Mouse (Mus musculus) forebrain, embryonic 16.5 days (tissue): Measurements from ENCODE around the gene Cma2. TPM values are rescaled to one million over a fixed set of nuclear protein-coding genes. Genes with fewer than 3 reads are reported as not detected.

ENCODE experiments used
- ATAC-seq: fragments of 200-750 bp; cut with Nextera tagmentation; 2 replicates; pipeline ENCODE4 v1.8.0; 2017; ENCODE audit warnings: mild to moderate bottlenecking, moderate library complexity
- H3K27ac ChIP-seq: fragments of 300-500 bp; sonication (generic); 2 replicates; pipeline ENCODE4 v1.5.1; 2014; ENCODE audit warnings: low read length, control low read depth
- H3K27me3 ChIP-seq: fragments of 300-500 bp; sonication (generic); replicated peaks from 2 replicates; pipeline ENCODE4 v1.6.1; 2014; ENCODE audit warnings: low read length; ENCODE audit not compliant: control insufficient read depth, insufficient read depth
- H3K36me3 ChIP-seq: fragments of 300-500 bp; sonication (generic); 2 replicates; pipeline ENCODE4 v1.6.1; 2014; ENCODE audit not compliant: control insufficient read depth, insufficient read depth
- H3K4me1 ChIP-seq: fragments of 300-500 bp; sonication (generic); replicated peaks from 2 replicates; pipeline ENCODE4 v1.6.1; 2014; ENCODE audit warnings: low read length; ENCODE audit not compliant: control insufficient read depth, insufficient read depth
- H3K4me2 ChIP-seq: fragments of 300-500 bp; sonication (generic); 2 replicates; pipeline ENCODE4 v1.6.1; 2014; ENCODE audit warnings: mild to moderate bottlenecking, low read length, control low read depth
- H3K4me3 ChIP-seq: fragments of 300-500 bp; sonication (generic); replicated peaks from 2 replicates; pipeline ENCODE4 v1.5.1; 2014; ENCODE audit warnings: mild to moderate bottlenecking, low read length, control low read depth
- H3K9ac ChIP-seq: fragments of 300-500 bp; sonication (generic); replicated peaks from 2 replicates; pipeline ENCODE4 v1.6.1; 2014; ENCODE audit warnings: low read depth, low read length, control low read depth
- H3K9me3 ChIP-seq: fragments of 300-500 bp; sonication (generic); 2 replicates; pipeline ENCODE4 v1.6.1; 2016; ENCODE audit warnings: low read length; ENCODE audit not compliant: control insufficient read depth
- WGBS: fragments of 180-500 bp; shearing (Covaris S2); extraction: QIAGEN DNeasy Blood & Tissue Kit; methylation state at CpG from one replicate; pipeline ENCODE4 v1.1.7; 2014; 5-methylcytosine and 5-hydroxymethylcytosine counted together
- polyA plus RNA-seq: library from polyadenylated mRNA; unstranded; fragments of >200 nt; fragmentation: Nextera tagmentation; extraction: Ambion mirVana; gene quantifications from 2 replicates; pipeline ENCODE4 v1.2.1, GENCODE M21; 2015

Cma2 gene
- polyA plus RNA-seq = not detected in 2 replicates

GRCm38 (mm10) chr14:55950346-55951030 is at the start of gene Cma2:
TSS of gene Cma2 (plus strand) at chr14:55950980.
- WGBS = 84% methylated on average over 6 of the region's 6 CpGs

GRCm38 (mm10) chr14:55905518-55905917 is 45.3 kb upstream of the Cma2 start:
- H3K4me2 ChIP-seq = no peak overlapping the region
- no peak for ATAC-seq
- no peaks in the 10 kb centered on the region for H3K27me3 ChIP-seq
- H3K9ac ChIP-seq = no peak overlapping the region
- no peaks in the 10 kb centered on the region for H3K36me3 ChIP-seq
- peaks cover 7% of the 10 kb centered on the region for H3K4me1 ChIP-seq
- 29% methylated on average over 1 of the region's 1 CpGs for WGBS
- H3K4me3 ChIP-seq = no peak overlapping the region
- no peaks in the 10 kb centered on the region for H3K9me3 ChIP-seq
- no peak overlapping the region for H3K27ac ChIP-seq

More at GRCm38 (mm10) chr14:55950346-55951030, at the start of gene Cma2:
- ATAC-seq = no peak
- Histone ChIP-seq H3K9ac (no peak within 1 kb of the TSS), H3K4me3 (no peak within 1 kb of the TSS), H3K9me3 (no peaks in the 10 kb centered on the region), H3K36me3 (no peaks in the 10 kb centered on the region), H3K4me2 (no peak within 1 kb of the TSS), H3K4me1 (no peaks in the 10 kb centered on the region), H3K27me3 (no peaks in the 10 kb centered on the region), H3K27ac (no peak within 1 kb of the TSS)

- ATAC-seq = no peak
- 66% methylated on average over 4 of the region's 4 CpGs for WGBS
Observed at GRCm38 (mm10) chr14:55913406-55913805, 37.4 kb upstream of the Cma2 start.

GRCm38 (mm10) chr14:55918240-55919082 is 32.3 kb upstream of the Cma2 start:
- Histone ChIP-seq H3K4me2 (0 out of 2 replicates have a peak overlapping the region, but pooled peaks have one; percentile 5), H3K36me3 (no peaks in the 10 kb centered on the region), H3K4me3 (no peak overlapping the region), H3K9ac (no peak overlapping the region), H3K9me3 (no peaks in the 10 kb centered on the region), H3K4me1 (no peaks in the 10 kb centered on the region), H3K27ac (no peak overlapping the region), H3K27me3 (no peaks in the 10 kb centered on the region)
- WGBS = 42% methylated on average over 14 of the region's 14 CpGs
- peak; percentile 88 for ATAC-seq

More at GRCm38 (mm10) chr14:55913406-55913805, 37.4 kb upstream of the Cma2 start:
- Histone ChIP-seq H3K4me1 (no peaks in the 10 kb centered on the region), H3K27ac (no peak overlapping the region), H3K36me3 (no peaks in the 10 kb centered on the region), H3K4me3 (no peak overlapping the region), H3K4me2 (no peak overlapping the region), H3K9me3 (no peaks in the 10 kb centered on the region), H3K27me3 (no peaks in the 10 kb centered on the region), H3K9ac (no peak overlapping the region)

GRCm38 (mm10) chr14:55922475-55923232 is 28.1 kb upstream of the Cma2 start:
- H3K9me3 ChIP-seq = no peaks in the 10 kb centered on the region
- H3K9ac ChIP-seq = no peak overlapping the region
- no peaks in the 10 kb centered on the region for H3K4me1 ChIP-seq
- 92% methylated on average over 7 of the region's 7 CpGs for WGBS
- no peaks in the 10 kb centered on the region for H3K27me3 ChIP-seq
- no peak overlapping the region for H3K4me2 ChIP-seq
- ATAC-seq = no peak
- no peak overlapping the region for H3K4me3 ChIP-seq
- no peaks in the 10 kb centered on the region for H3K36me3 ChIP-seq
- no peak overlapping the region for H3K27ac ChIP-seq

- no peak overlapping the region for H3K9ac ChIP-seq
- H3K4me2 ChIP-seq = no peak overlapping the region
- WGBS = 91% methylated on average over 4 of the region's 4 CpGs
- no peaks in the 10 kb centered on the region for H3K27me3 ChIP-seq
- no peaks in the 10 kb centered on the region for H3K4me1 ChIP-seq
- H3K9me3 ChIP-seq = no peaks in the 10 kb centered on the region
- no peak overlapping the region for H3K4me3 ChIP-seq
- no peak for ATAC-seq
- H3K36me3 ChIP-seq = no peaks in the 10 kb centered on the region
- no peak overlapping the region for H3K27ac ChIP-seq
Observed at GRCm38 (mm10) chr14:55926847-55927246, 23.9 kb upstream of the Cma2 start.

GRCm38 (mm10) chr14:55929263-55929997 is 21.4 kb upstream of the Cma2 start:
- H3K4me3 ChIP-seq = no peak overlapping the region
- 86% methylated on average over 12 of the region's 12 CpGs for WGBS
- no peak for ATAC-seq
- no peaks in the 10 kb centered on the region for H3K9me3 ChIP-seq
- H3K27me3 ChIP-seq = no peaks in the 10 kb centered on the region
- H3K9ac ChIP-seq = no peak overlapping the region
- H3K36me3 ChIP-seq = no peaks in the 10 kb centered on the region
- no peaks in the 10 kb centered on the region for H3K4me1 ChIP-seq
- H3K4me2 ChIP-seq = no peak overlapping the region
- no peak overlapping the region for H3K27ac ChIP-seq

- Histone ChIP-seq H3K4me1 (no peaks in the 10 kb centered on the region), H3K27me3 (no peaks in the 10 kb centered on the region), H3K4me3 (no peak overlapping the region), H3K4me2 (no peak overlapping the region), H3K27ac (no peak overlapping the region), H3K9ac (no peak overlapping the region), H3K36me3 (no peaks in the 10 kb centered on the region), H3K9me3 (no peaks in the 10 kb centered on the region)
- 65% methylated on average over 7 of the region's 7 CpGs for WGBS
- no peak for ATAC-seq
Observed at GRCm38 (mm10) chr14:55933586-55933985, 17.2 kb upstream of the Cma2 start.
